Mouse (Mus musculus) left cerebral cortex, postnatal 25 days (tissue): ENCODE measurements around the gene Acy3. TPM values are rescaled to one million over a fixed set of nuclear protein-coding genes. Genes with fewer than 3 reads are reported as not detected.
"Not testable (repeated sequence)": the region's sequence is repeated elsewhere in the genome, so short reads cannot be mapped to it uniquely, and the experiment has no call there.

Experiments
- DNase-seq, 2 experiments: peaks; one replicate each; pipeline ENCODE4 v3.0.0; 2022; ENCODE audit warnings: low spot score in 2 of 2, mixed read lengths in 1 of 2
- intact Hi-C: fragments of 180-260 bp; cut with DNase I; formaldehyde crosslinking; loops from one replicate; pipeline ENCODE4 v1.15.1; 2025
- total RNA-seq, 2 experiments: library from RNA; stranded (reverse); gene quantifications; 2 replicates each; pipeline ENCODE4 v1.2.3; 2021

Acy3 gene
- total RNA-seq, 2 experiments from 2014 or later = 3.2 to 3.4 TPM

GRCm38 (mm10) chr19:3967258-3967657, 19.1 kb upstream of the Acy3 start:
- intact Hi-C loops = no loop called here
- DNase-seq = no peak

- DNase-seq = no peak
- intact Hi-C loops = no loop called here
Measured at GRCm38 (mm10) chr19:3972229-3972628, 14.1 kb upstream of the Acy3 start, which contains the start of gene Aldh3b2. Gene Aldh3b2 (plus strand): TSS chr19:3972328.

GRCm38 (mm10) chr19:3974608-3975007, 11.8 kb upstream of the Acy3 start:
- intact Hi-C loops, DNase-seq: not testable (repeated sequence)

- no peak for DNase-seq
- intact Hi-C loops = no loop called here
Measured at GRCm38 (mm10) chr19:3975866-3976265, 10.5 kb upstream of the Acy3 start.

- intact Hi-C loops = loop anchor here (1.0 kb wide), 1 partner anchor 34 kb away; no protein-coding TSS in a partner anchor
Measured at GRCm38 (mm10) chr19:3980309-3980708, 6.1 kb upstream of the Acy3 start.

GRCm38 (mm10) chr19:3980917-3981316, 5.5 kb upstream of the Acy3 start:
- intact Hi-C loops = loop anchor here (1.0 kb wide), 1 partner anchor 35 kb away; no protein-coding TSS in a partner anchor
- DNase-seq = no peak

More at GRCm38 (mm10) chr19:3980309-3980708, 6.1 kb upstream of the Acy3 start:
- DNase-seq = peak; percentile 80 to 87

GRCm38 (mm10) chr19:3983527-3984200, 2.7 kb upstream of the Acy3 start:
- no peak for DNase-seq
- intact Hi-C loops = no loop called here

- intact Hi-C loops = no loop called here
- DNase-seq = no peak
Measured at GRCm38 (mm10) chr19:3985261-3985681, 1.1 kb upstream of the Acy3 start.

GRCm38 (mm10) chr19:3988066-3988465, 1.7 kb downstream of the Acy3 start:
- intact Hi-C loops = no loop called here
- no peak for DNase-seq

GRCm38 (mm10) chr19:3988750-3989149, 2.4 kb downstream of the Acy3 start:
- no peak for DNase-seq
- intact Hi-C loops = no loop called here

GRCm38 (mm10) chr19:3990804-3991203, 4.4 kb downstream of the Acy3 start:
- intact Hi-C loops = no loop called here
- no peak for DNase-seq

- no peak for DNase-seq
- intact Hi-C loops = no loop called here
Measured at GRCm38 (mm10) chr19:3991562-3991961, 5.2 kb downstream of the Acy3 start.

- intact Hi-C loops = no loop called here
Measured at GRCm38 (mm10) chr19:3991966-3992365, 5.6 kb downstream of the Acy3 start.

GRCm38 (mm10) chr19:3992416-3992815, 6.0 kb downstream of the Acy3 start, which contains the start of gene Tbx10:
Gene Tbx10 (plus strand): TSS chr19:3992752.
- intact Hi-C loops = no loop called here
- no peak for DNase-seq

More at GRCm38 (mm10) chr19:3991966-3992365, 5.6 kb downstream of the Acy3 start:
- DNase-seq = no peak

- no peak for DNase-seq
- intact Hi-C loops = no loop called here
Measured at GRCm38 (mm10) chr19:3994932-3995331, 8.6 kb downstream of the Acy3 start.

- intact Hi-C loops = no loop called here
- DNase-seq = no peak
Measured at GRCm38 (mm10) chr19:3995505-3995904, 9.1 kb downstream of the Acy3 start.

- no peak for DNase-seq
- intact Hi-C loops = no loop called here
Measured at GRCm38 (mm10) chr19:3996106-3996505, 9.7 kb downstream of the Acy3 start.

- DNase-seq = no peak
- intact Hi-C loops = no loop called here
Measured at GRCm38 (mm10) chr19:3996747-3997146, 10.4 kb downstream of the Acy3 start.

GRCm38 (mm10) chr19:3997231-3997630, 10.9 kb downstream of the Acy3 start:
- no peak for DNase-seq
- intact Hi-C loops = no loop called here

GRCm38 (mm10) chr19:3998335-3998734, 12.0 kb downstream of the Acy3 start:
- no peak for DNase-seq
- intact Hi-C loops = no loop called here

GRCm38 (mm10) chr19:3999121-3999730, 12.9 kb downstream of the Acy3 start:
- no peak for DNase-seq
- intact Hi-C loops = no loop called here
